Comparison of ENCODE assay signal across 11 mouse cellular contexts in the genomic region with DNA sequence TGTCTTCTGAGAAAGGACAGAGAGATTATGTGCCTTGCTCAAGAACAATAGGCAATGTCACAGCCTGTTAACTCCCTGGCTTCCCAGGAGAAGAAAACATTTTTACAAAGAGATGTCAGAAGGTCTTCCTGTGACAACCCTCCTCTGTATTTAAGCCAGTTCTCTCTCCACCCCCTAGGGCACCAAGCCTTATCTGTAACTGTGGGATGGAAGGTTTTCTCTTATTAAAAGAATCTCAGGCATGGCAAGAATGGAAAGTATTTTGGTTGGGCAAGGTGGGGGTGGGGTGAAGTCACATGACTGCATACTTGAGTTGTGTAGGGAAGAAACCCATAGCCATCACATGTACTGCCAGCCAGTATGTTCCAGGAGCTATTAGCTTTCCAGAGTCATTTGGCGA.
DNase-seq lines count a peak whose midpoint lies in the region; ATAC-seq and TF ChIP-seq lines count a peak whose summit lies in the region.
"Had no signal": no experiment of that assay in that cellular context is flagged by ENCODE, and none has a peak within 500 bp of the region (broad histone marks: within the 10 kb centered on the region; RNA-seq: fewer than 3 reads in every experiment).

No protein-coding gene starts in this region.

- no peak for ATAC-seq in liver, embryonic 12.5 days
- ATAC-seq in liver, postnatal 0 days = no peak
- no peak for ATAC-seq in monocyte, adult 5-6 weeks (replicated peaks; ENCODE audit: insufficient number of reproducible peaks, low FRiP score, low TSS enrichment, poor library complexity, severe bottlenecking)
- ATAC-seq: intestine, embryonic 16.5 days had no signal

- H3K36me3 ChIP-seq in liver, embryonic 12.5 days = no peaks in the 10 kb centered on the region
- H3K36me3 ChIP-seq in liver, postnatal 0 days (replicated peaks; ENCODE audit: insufficient read depth, low read length) = no peaks in the 10 kb centered on the region

- peak; percentile 67 for DNase-seq in heart, adult 11 months
- no peak for DNase-seq in heart, postnatal 25 days (ENCODE audit: low spot score)
- DNase-seq in liver = peak; percentile 12
- peak; percentile 56 for DNase-seq in embryo, embryonic 11 days
- no peak for DNase-seq in liver, postnatal 0 days
- DNase-seq: cerebellum, adult 9-11 months; lung, postnatal 4 days had no signal

- WGBS in liver, embryonic 12.5 days (ENCODE audit: insufficient replicate concordance) = 68% methylated on average over 1 of the region's 1 CpGs
- 68% methylated on average over 1 of the region's 1 CpGs for WGBS in olfactory bulb, adult 2 months
- 76% methylated on average over 1 of the region's 1 CpGs for WGBS in liver, postnatal 0 days (ENCODE audit: insufficient replicate concordance)

- no peak for TF ChIP-seq POLR2A in olfactory bulb, adult 2 months (IDR thresholded peaks at IDR 0.05; ENCODE audit: insufficient read depth, low read depth, low read length)

- H3K9ac ChIP-seq in liver, embryonic 12.5 days = no peak overlapping the region
- H3K9ac ChIP-seq in liver, postnatal 0 days (replicated peaks) = no peak overlapping the region

- no peak overlapping the region for H3K4me2 ChIP-seq in liver, embryonic 12.5 days
- no peak overlapping the region for H3K4me2 ChIP-seq in liver, postnatal 0 days (ENCODE audit: low read depth, low read length)

- no peak overlapping the region for H3K27ac ChIP-seq in liver, embryonic 12.5 days
- H3K27ac ChIP-seq in olfactory bulb, adult 2 months (ENCODE audit: insufficient read depth, low read depth, low read length) = peak overlapping the region; percentile 20; the same call in 1 of the 2 replicates
- no peak overlapping the region for H3K27ac ChIP-seq in liver, postnatal 0 days (ENCODE audit: low read depth)

- no peaks in the 10 kb centered on the region for H3K4me1 ChIP-seq in liver, embryonic 12.5 days
- peaks cover 5% of the 10 kb centered on the region; the same call in 1 of the 2 replicates for H3K4me1 ChIP-seq in olfactory bulb, adult 2 months (ENCODE audit: control insufficient read depth, insufficient read depth, low read length)
- H3K4me1 ChIP-seq in liver, postnatal 0 days (ENCODE audit: insufficient read depth) = no peaks in the 10 kb centered on the region; the same call in 1 of the 2 replicates

- H3K9me3 ChIP-seq in liver, embryonic 12.5 days (replicated peaks) = no peaks in the 10 kb centered on the region
- 0 out of 2 replicates have a peak, but pooled peaks cover 2% of the 10 kb centered on the region for H3K9me3 ChIP-seq in liver, postnatal 0 days (ENCODE audit: low read length)

- intact Hi-C loops in heart, postnatal 25 days (cut with DNase I) = no loop called here

- H3K27me3 ChIP-seq in liver, embryonic 12.5 days (replicated peaks) = 0 out of 2 replicates have a peak, but pooled peaks cover 3% of the 10 kb centered on the region
- H3K27me3 ChIP-seq in liver, postnatal 0 days (ENCODE audit: insufficient read depth, low read length) = no peaks in the 10 kb centered on the region

- no peak overlapping the region for H3K4me3 ChIP-seq in liver, embryonic 12.5 days
- no peak overlapping the region for H3K4me3 ChIP-seq in olfactory bulb, adult 2 months (ENCODE audit: insufficient read depth, low read depth, low read length)
- H3K4me3 ChIP-seq in liver, postnatal 0 days (ENCODE audit: low read depth, low read length) = no peak overlapping the region

- no peak for TF ChIP-seq CTCF in olfactory bulb, adult 2 months (IDR thresholded peaks at IDR 0.05; ENCODE audit: insufficient read depth, low read depth, low read length)
- TF ChIP-seq CTCF in liver, postnatal 0 days (IDR thresholded peaks at IDR 0.05; ENCODE audit: low read depth) = no peak

- no peak for TF ChIP-seq EP300 in liver, postnatal 0 days (IDR thresholded peaks at IDR 0.05; ENCODE audit: low read depth)

Comparison
In these comparisons a context has a peak if more than half of its experiments do, and no peak if none do; other contexts are left out.
1. DNase-seq: peak in heart, adult 11 months (single experiment), liver (single experiment) and embryo, embryonic 11 days (single experiment); none in heart, postnatal 25 days (single experiment) and liver, postnatal 0 days (single experiment).